Mouse (Mus musculus): ENCODE results near the gene Alg3. TPM values are rescaled to one million over a fixed set of nuclear protein-coding genes. Genes with fewer than 3 reads are reported as not detected.

The Alg3 gene
- polyA plus RNA-seq (2015; fragmentation: Nextera tagmentation; extraction: Ambion mirVana), result 37.1 and 39.4 TPM in 2 replicates

DNA sequence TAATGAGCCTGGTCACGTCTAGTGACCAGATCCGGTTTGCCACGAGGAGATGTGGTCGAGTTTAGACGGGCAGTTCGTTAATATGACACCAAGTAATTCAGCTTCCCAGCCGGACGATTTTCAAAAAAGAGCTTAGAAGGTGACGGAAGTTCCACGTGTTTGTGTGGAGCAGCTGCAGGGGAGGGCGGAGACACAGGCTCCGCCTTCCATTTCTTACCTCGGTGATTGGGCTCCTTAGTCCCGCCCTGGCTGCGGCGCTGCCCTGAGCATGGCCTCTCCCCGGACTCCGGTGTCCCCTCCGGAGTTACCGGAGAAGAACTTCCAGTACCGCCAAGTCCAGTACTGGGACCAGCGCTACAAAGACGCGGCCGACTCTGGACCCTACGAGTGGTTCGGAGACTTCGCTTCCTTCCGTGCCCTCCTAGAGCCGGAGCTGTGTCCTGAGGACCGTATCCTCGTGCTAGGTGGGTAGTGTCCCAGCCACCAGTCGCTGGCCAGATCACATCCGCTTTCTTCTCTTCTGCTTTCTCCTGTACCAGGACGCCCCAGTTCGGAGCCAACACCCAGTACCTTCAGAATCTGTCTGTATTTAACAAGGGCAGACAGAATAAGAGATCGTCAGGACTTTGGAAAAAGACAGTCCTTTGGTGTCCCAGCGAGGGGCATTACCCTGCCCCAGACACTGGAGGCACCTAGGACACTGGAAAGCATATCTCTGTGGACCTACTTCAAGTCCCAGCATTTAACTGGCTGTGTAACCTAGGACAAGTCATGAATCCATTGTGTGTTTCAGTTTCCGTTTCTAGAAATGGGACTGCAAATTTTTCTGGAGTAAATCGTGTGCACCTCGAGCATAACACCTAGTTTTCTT, at the start of gene Alg3, which contains the start of the genes Eef1akmt4 and Gm49333:
Gene Alg3, minus strand, starts transcription at position 379 of the 871 bp plus-strand sequence.
Gene Eef1akmt4, plus strand, starts transcription at position 237 of the 871 bp plus-strand sequence.
Gene Gm49333, plus strand, starts transcription at position 254 of the 871 bp plus-strand sequence.
- Histone ChIP-seq H3K4me2 (peak within 1 kb of the TSS; percentile 96), H3K9ac (peak within 1 kb of the TSS; percentile 87)
- peak; percentile 89 for ATAC-seq (ENCODE audit: insufficient number of reproducible peaks, insufficient read depth, low FRiP score, low TSS enrichment, low read depth)

DNA sequence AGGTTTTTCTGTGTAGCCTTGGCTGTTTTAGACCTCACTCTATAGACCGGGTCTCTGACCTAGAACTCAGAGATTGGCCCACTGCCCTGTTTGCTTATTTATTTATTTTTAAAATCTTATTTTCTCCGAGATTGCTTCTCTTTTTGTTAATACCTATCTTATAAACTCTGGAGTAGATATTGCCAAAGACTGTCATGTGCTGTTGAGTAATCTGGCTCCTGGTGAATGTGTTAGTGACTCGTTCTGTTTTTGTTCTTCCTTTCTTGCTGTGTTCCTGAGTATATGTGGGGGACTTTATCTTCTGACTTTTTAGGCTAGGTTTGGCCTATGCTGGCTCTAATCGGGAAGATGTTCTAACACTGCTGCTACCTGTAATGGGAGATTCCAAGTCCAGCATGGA, 46.1 kb upstream of the Alg3 start:
- peaks cover 7% of the 10 kb centered on the region for H3K4me1 ChIP-seq
- H3K27ac ChIP-seq, result no peak overlapping the region
- H3K27me3 ChIP-seq, result no peaks in the 10 kb centered on the region
- no peak overlapping the region for H3K9ac ChIP-seq
- H3K9me3 ChIP-seq, result no peaks in the 10 kb centered on the region
- 94% methylated on average over 4 of the region's 4 CpGs for WGBS
- ATAC-seq (ENCODE audit: insufficient number of reproducible peaks, insufficient read depth, low FRiP score, low TSS enrichment, low read depth), result no peak
- no peak overlapping the region for H3K4me3 ChIP-seq
- no peak overlapping the region for H3K4me2 ChIP-seq
- H3K36me3 ChIP-seq, result peaks cover 85% of the 10 kb centered on the region

More for the DNA sequence above, at the start of gene Alg3, which contains the start of the genes Eef1akmt4 and Gm49333:
- Histone ChIP-seq H3K4me1 (peaks cover 21% of the 10 kb centered on the region), H3K36me3 (peaks cover 17% of the 10 kb centered on the region), H3K27me3 (no peaks in the 10 kb centered on the region), H3K27ac (peak within 1 kb of the TSS; percentile 74), H3K9me3 (no peaks in the 10 kb centered on the region), H3K4me3 (peak within 1 kb of the TSS; percentile 86)
- 2% methylated on average over 41 of the region's 41 CpGs for WGBS

DNA sequence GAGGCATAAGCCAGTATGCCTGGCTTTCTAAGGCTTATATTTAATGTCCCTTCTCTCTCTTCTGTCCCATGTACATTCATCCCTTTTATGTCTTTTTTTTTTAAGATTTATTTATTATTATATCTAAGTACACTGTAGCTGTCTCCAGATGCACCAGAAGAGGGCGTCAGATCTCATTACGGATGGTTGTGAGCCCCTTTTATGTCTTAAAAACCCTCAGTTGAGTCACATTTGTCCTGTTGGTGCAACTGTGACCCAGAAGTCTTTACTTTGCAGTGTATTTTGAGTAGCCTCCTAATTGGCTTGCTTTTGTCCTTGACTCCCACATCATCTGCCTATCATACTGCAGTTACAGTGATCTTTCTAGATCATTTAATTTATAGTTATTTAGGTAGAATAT, 41.8 kb upstream of the Alg3 start:
- H3K4me3 ChIP-seq, result no peak overlapping the region
- H3K27ac ChIP-seq, result no peak overlapping the region
- H3K9me3 ChIP-seq, result no peaks in the 10 kb centered on the region
- no peak for ATAC-seq (ENCODE audit: insufficient number of reproducible peaks, insufficient read depth, low FRiP score, low TSS enrichment, low read depth)
- H3K4me1 ChIP-seq, result peaks cover 17% of the 10 kb centered on the region
- peaks cover 42% of the 10 kb centered on the region for H3K36me3 ChIP-seq
- H3K9ac ChIP-seq, result peak overlapping the region; percentile 95; the same call in 1 of the 2 replicates
- H3K4me2 ChIP-seq, result 0 out of 2 replicates have a peak overlapping the region, but pooled peaks have one; percentile 93
- no peaks in the 10 kb centered on the region for H3K27me3 ChIP-seq
- 56% methylated on average over 2 of the region's 2 CpGs for WGBS

DNA sequence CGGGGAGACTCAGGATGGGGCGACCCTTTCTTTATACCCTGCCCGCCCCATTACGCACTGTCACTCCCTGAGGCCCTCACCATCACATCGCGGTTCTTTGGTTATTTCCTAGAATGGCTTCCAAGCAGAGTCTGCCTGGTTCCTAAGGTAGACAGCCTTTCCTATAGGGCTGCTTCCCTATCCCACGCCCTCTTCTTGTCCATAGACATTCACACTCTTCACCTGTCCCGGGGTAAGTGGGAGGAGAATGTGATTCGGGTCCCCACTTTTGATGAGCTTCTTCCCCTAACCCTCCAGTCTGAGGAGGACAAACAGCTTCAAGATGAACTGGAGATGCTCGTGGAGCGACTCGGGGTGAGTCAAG, 40.4 kb upstream of the Alg3 start:
- Histone ChIP-seq H3K4me3 (peak overlapping the region; percentile 92), H3K27ac (peak overlapping the region; percentile 81; the same call in 1 of the 2 replicates), H3K9me3 (no peaks in the 10 kb centered on the region), H3K4me2 (peak overlapping the region; percentile 93), H3K27me3 (no peaks in the 10 kb centered on the region), H3K36me3 (peaks cover 28% of the 10 kb centered on the region), H3K4me1 (peaks cover 17% of the 10 kb centered on the region), H3K9ac (peak overlapping the region; percentile 95)
- 9% methylated on average over 12 of the region's 12 CpGs for WGBS
- ATAC-seq (ENCODE audit: insufficient number of reproducible peaks, insufficient read depth, low FRiP score, low TSS enrichment, low read depth), result no peak

DNA sequence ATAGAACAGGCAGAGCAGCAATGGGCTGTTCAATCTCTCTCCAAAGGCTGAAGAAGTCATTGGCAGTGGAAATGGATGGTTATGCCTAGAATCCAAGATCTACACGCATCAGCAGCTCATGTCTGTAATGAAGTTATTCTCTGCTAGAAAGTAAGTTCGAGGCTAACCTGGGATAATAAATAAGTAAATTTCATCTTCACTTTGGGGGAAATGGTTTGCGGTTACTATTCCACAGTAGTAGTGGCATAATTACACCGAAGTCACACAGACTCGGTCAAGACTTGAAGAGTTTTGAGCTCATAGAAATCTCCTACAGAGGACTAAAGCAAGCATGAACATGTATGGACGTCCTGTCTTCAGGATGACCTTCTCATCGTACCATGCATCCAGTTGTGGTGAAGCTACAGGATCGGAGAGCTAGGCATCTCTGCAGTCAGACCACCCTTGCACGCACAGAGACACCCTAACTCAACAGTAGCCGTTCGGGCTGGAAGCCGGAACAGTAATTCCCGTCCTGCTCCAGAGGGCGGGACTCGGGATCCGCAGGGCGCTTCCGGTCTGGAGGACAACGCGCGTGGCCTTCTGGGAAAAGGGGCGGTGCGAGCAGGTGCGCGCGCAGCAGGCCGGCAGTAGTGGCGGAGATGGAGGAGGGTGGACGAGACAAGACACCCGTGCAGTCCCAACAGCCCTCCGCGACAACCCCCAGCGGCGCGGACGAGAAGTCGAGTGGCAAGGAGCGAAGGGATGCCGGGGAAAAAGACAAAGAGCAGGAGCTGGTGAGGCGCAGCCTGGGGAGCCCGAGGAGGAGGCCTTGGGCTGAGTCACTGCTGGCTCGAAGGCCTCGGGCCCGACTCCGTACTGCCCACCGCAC, 39.8 kb upstream of the Alg3 start, which contains the start of gene Psmd2:
Gene Psmd2, plus strand, starts transcription at position 577 of the 871 bp plus-strand sequence.
- peak; percentile 85 for ATAC-seq (ENCODE audit: insufficient number of reproducible peaks, insufficient read depth, low FRiP score, low TSS enrichment, low read depth)
- Histone ChIP-seq H3K27ac (peak within 1 kb of the TSS; percentile 81), H3K9ac (peak within 1 kb of the TSS; percentile 95), H3K4me3 (peak within 1 kb of the TSS; percentile 92), H3K27me3 (no peaks in the 10 kb centered on the region), H3K36me3 (peaks cover 22% of the 10 kb centered on the region), H3K9me3 (no peaks in the 10 kb centered on the region), H3K4me1 (peaks cover 17% of the 10 kb centered on the region), H3K4me2 (peak within 1 kb of the TSS; percentile 93)
- WGBS, result 2% methylated on average over 46 of the region's 46 CpGs

DNA sequence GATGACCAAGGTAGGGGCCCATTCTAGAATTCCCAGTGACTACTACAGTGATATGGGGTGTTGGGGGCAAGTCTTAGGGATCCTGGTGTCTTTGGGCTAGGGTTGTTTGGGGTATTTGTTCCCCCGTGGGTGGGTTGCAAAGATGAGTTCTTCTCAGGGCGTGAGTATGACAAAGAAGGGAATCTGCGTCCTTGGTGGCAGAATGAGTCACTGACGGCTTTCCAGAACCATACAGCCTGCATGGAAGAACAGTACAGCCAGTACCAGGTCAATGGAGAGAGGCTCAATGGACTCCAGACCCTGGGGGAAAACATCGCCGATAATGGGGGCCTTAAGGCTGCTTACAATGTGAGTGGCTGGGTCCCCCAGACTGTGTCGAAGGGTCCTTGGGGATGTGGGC, 32.4 kb upstream of the Alg3 start:
- 0 out of 2 replicates have a peak overlapping the region, but pooled peaks have one; percentile 21 for H3K9ac ChIP-seq

DNA sequence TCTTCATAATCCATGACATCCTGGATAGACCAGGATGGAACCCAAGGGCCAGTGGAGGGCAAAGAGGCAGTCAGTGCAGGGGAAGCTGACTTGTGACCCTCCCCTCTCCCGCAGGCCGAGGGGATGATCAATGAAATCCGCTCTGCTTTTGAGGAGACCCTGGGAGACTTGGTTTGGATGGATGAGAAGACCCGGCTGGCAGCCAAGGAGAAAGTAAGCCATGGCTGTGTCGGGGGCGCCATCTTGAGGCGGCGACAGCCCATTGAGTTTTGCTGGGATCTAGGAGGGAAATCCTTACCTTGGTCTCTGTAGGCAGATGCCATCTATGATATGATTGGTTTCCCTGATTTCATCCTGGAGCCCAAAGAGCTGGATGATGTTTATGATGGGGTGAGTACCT, 30.6 kb upstream of the Alg3 start:
- H3K4me3 ChIP-seq, result no peak overlapping the region
- H3K4me2 ChIP-seq, result no peak overlapping the region
- peaks cover 3% of the 10 kb centered on the region; the same call in 1 of the 2 replicates for H3K4me1 ChIP-seq
- H3K27me3 ChIP-seq, result no peaks in the 10 kb centered on the region
- no peak overlapping the region for H3K9ac ChIP-seq
- WGBS, result 3% methylated on average over 8 of the region's 8 CpGs
- ATAC-seq (ENCODE audit: insufficient number of reproducible peaks, insufficient read depth, low FRiP score, low TSS enrichment, low read depth), result no peak
- no peak overlapping the region for H3K27ac ChIP-seq
- no peaks in the 10 kb centered on the region for H3K36me3 ChIP-seq
- H3K9me3 ChIP-seq, result no peaks in the 10 kb centered on the region

More for the DNA sequence above, 32.4 kb upstream of the Alg3 start:
- no peak overlapping the region for H3K4me3 ChIP-seq
- no peak overlapping the region for H3K27ac ChIP-seq
- H3K4me1 ChIP-seq, result peaks cover 3% of the 10 kb centered on the region; the same call in 1 of the 2 replicates
- H3K27me3 ChIP-seq, result no peaks in the 10 kb centered on the region
- WGBS, result 80% methylated on average over 7 of the region's 7 CpGs
- no peak overlapping the region for H3K4me2 ChIP-seq
- ATAC-seq (ENCODE audit: insufficient number of reproducible peaks, insufficient read depth, low FRiP score, low TSS enrichment, low read depth), result no peak
- no peaks in the 10 kb centered on the region for H3K9me3 ChIP-seq
- H3K36me3 ChIP-seq, result no peaks in the 10 kb centered on the region

DNA sequence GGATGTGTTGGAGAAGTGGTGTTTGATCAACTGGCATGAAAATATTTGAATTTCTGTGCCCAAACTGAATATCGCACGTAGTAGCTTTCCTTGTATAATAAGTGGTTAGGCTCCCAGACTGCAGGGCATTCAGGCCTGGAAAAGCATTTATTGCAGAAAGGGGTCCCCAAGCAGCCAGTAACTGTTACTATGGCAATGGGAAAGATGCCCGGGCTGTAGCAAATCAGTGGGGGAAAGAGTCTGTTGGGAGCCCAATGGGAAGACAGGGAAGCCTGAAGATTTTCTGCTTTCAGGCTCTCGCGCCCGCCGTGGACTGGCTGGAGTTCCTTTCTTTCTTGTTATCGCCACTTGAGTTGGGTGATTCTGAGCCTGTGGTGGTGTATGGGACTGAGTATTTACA, 26.8 kb upstream of the Alg3 start:
- Histone ChIP-seq H3K9me3 (no peaks in the 10 kb centered on the region), H3K4me2 (no peak overlapping the region), H3K27ac (no peak overlapping the region), H3K36me3 (0 out of 2 replicates have a peak, but pooled peaks cover 3% of the 10 kb centered on the region), H3K27me3 (no peaks in the 10 kb centered on the region), H3K4me3 (no peak overlapping the region), H3K9ac (no peak overlapping the region), H3K4me1 (peaks cover 3% of the 10 kb centered on the region; the same call in 1 of the 2 replicates)
- no peak for ATAC-seq (ENCODE audit: insufficient number of reproducible peaks, insufficient read depth, low FRiP score, low TSS enrichment, low read depth)
- WGBS, result 82% methylated on average over 8 of the region's 8 CpGs

DNA sequence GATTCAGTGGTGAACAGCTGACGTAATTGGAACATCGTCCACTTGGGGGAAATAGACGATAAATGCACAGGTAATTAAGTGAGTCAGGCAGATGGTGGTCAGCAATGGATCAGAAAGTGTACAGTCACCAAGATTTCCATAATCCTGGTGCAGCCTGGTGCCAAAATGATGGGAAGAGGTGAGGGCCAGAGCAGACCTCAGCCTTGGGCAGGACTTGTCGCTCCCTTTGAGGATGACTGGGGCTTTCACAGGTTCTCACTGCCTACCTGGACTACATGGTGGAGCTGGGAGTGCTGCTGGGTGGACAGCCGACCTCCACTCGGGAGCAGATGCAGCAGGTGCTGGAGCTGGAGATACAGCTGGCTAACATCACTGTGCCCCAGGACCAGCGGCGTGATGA, 25.9 kb upstream of the Alg3 start:
- Histone ChIP-seq H3K9ac (no peak overlapping the region), H3K4me1 (peaks cover 3% of the 10 kb centered on the region; the same call in 1 of the 2 replicates), H3K9me3 (no peaks in the 10 kb centered on the region), H3K4me3 (no peak overlapping the region), H3K36me3 (0 out of 2 replicates have a peak, but pooled peaks cover 3% of the 10 kb centered on the region), H3K27ac (no peak overlapping the region), H3K4me2 (no peak overlapping the region), H3K27me3 (no peaks in the 10 kb centered on the region)
- 72% methylated on average over 8 of the region's 8 CpGs for WGBS
- no peak for ATAC-seq (ENCODE audit: insufficient number of reproducible peaks, insufficient read depth, low FRiP score, low TSS enrichment, low read depth)

DNA sequence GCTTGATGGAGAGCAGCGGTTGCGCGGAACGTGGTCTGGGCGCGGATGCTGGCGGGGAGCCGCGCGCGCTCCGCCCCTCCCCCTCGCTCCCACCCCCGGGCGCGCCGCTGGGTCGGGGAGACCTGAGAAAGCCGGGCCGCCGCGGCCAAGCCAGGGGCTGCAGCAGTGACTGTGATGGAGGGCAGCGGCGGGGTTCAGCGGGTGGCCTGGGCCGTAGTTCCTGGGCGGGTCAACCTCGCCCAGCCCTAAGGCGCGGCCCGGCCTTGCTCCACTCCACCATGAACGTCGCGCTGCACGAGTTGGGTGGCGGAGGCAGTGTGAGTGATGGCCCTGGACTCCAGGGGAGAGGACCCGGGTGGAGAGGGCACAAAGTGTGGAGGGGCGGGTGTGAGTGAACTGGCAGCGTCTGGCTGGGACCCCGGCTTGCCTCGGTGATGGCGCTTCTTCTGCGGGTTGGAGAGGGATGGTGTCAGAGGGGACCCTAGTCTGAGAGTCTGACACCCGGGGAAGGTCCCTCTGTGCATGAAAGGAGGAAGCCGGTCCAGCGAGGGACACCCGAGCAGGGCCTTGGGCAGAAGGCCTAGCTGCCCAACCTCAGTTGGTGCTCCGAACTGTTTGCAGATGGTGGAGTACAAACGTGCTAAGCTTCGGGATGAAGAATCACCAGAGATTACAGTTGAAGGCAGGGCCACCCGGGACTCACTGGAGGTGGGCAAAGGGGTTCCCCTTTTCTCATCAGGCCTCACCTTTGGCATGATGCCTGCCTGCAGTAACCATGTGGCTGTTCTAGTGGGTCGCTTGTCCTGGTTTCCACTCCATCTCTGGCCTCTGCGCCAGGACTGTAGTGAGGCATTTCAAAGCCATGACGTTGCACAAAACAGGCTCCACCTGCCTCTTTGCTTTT, 18.4 kb upstream of the Alg3 start, which contains the start of gene Ece2:
Gene Ece2, plus strand, starts transcription at position 98 of the 904 bp plus-strand sequence.
- Histone ChIP-seq H3K27me3 (peaks cover 27% of the 10 kb centered on the region), H3K9me3 (no peaks in the 10 kb centered on the region), H3K4me1 (peaks cover 10% of the 10 kb centered on the region), H3K9ac (peak within 1 kb of the TSS; percentile 85), H3K4me3 (peak within 1 kb of the TSS; percentile 64), H3K27ac (0 out of 2 replicates have a peak within 1 kb of the TSS, but pooled peaks have one; percentile 13), H3K4me2 (peak within 1 kb of the TSS; percentile 92), H3K36me3 (no peaks in the 10 kb centered on the region)
- WGBS, result 7% methylated on average over 53 of the region's 54 CpGs
- peak; percentile 32; the same call in 1 of the 2 replicates for ATAC-seq (ENCODE audit: insufficient number of reproducible peaks, insufficient read depth, low FRiP score, low TSS enrichment, low read depth)
